Mouse (Mus musculus): Measurements from ENCODE around the gene Alox12b.

GRCm38 (mm10) chr11:69124498-69124847 lies 32.3 kb upstream of the Alox12b start:
- no peak for TF ChIP-seq POLR2A (IDR thresholded peaks at IDR 0.05; ENCODE audit: borderline replicate concordance, insufficient read depth, low read length)
- TF ChIP-seq CTCF (IDR thresholded peaks at IDR 0.05; ENCODE audit: borderline replicate concordance, insufficient read depth, low read depth, low read length) = no peak

Measured in cerebellum, adult 2 months (tissue).